Mouse (Mus musculus) spleen, adult 2 months (tissue): ENCODE results near the gene 1520401A03Rik.

Experiments
- CTCF ChIP-seq: fragments of 200-500 bp; IDR thresholded peaks from 2 replicates; pipeline ENCODE4 v1.5.1; 2011; ENCODE audit warnings: mild to moderate bottlenecking, inconsistent platforms; ENCODE audit not compliant: insufficient read depth, insufficient read length, insufficient replicate concordance; ENCODE audit errors: extremely low read depth
- POLR2A ChIP-seq: fragments of 200-500 bp; IDR thresholded peaks from 2 replicates; pipeline ENCODE4 v1.6.1; 2011; ENCODE audit warnings: low read depth, low read length, inconsistent platforms

GRCm38 (mm10) chr17:23700079-23700478 is 22.5 kb downstream of the 1520401A03Rik start:
- TF ChIP-seq CTCF = peak; percentile 34; the same call in 1 of the 2 replicates
- no peak for TF ChIP-seq POLR2A
